Mouse (Mus musculus) heart, postnatal 10 days (tissue): ENCODE measurements around the gene Hecw1. TPM values are rescaled to one million over a fixed set of nuclear protein-coding genes. Genes with fewer than 3 reads are reported as not detected.
A peak's percentile ranks its signal among the peaks of the same experiment; 100 is the strongest.
"Not testable (repeated sequence)": the region's sequence is repeated elsewhere in the genome, so short reads cannot be mapped to it uniquely, and the experiment has no call there.

Experiments used
- DNase-seq, 2 experiments: peaks; one replicate each; pipeline ENCODE4 v3.0.0; 2021
- intact Hi-C: fragments of 180-260 bp; cut with DNase I; formaldehyde crosslinking; loops from one replicate; pipeline ENCODE4 v1.15.1; 2025
- total RNA-seq, 2 experiments: library from RNA; stranded (reverse); gene quantifications; 2 replicates each; pipeline ENCODE4 v1.2.3; 2021

Hecw1 gene
- total RNA-seq, 2 experiments from 2014 or later, result 0.97 to 1.1 TPM

DNA sequence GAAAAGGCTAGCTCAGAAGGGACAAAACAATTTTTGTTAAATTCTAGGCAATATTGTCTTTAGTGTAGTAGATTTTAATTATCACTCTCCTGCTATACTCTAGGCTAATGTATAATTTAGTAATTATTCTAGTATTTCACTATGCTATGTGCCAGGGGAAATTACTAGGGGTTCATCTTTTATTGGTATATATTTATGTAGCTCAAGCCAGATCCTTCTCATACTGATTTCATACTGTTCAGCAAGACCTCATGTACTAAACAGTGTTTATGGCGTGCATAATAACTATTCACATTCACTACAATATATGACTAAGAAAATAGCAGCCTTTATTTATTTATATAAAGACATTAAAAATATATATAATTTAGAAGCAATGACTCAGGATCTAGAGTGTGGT lies 109.6 kb downstream of the Hecw1 start:
- no peak for DNase-seq
- intact Hi-C loops, result no loop called here

DNA sequence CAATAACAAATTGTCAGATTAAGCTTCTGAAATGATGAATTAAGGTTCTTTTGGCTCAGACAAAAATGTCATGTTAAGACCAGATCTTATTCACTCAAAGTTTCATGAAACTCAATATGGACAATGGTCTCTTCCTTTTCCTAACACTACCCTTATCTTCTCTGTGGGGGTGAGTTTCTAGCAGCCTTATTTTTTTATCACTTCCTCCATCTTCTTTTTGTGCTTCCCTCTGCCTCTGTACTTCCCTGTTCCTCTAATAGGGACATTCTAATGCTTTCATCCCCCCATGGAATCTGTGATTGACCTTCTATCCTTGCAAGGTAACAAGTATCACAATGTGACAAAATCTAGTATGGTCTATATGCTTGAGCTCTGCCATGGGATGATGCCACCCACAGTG lies 148.6 kb downstream of the Hecw1 start:
- intact Hi-C loops, result no loop called here
- no peak for DNase-seq

DNA sequence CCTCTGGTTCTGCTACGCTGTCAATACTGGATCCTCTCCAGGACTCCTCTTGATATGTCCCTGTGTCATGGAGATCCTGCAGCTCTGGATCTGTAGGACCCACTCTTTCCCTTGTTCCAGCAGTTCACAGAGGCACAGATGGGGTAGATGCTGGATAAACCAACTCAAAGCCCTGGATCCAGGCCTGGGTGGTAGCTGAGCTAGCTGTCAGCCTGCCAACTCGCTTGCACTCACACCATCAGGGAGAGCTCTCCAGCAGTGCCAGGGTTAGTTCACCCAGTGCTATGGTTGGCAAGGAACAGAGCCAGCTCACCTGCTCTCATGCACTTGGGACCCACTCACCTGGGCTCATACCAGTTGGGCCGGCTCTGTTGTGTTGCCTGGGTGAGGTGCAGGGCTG lies 157.5 kb downstream of the Hecw1 start:
- intact Hi-C loops, result no loop called here
- DNase-seq, result no peak

DNA sequence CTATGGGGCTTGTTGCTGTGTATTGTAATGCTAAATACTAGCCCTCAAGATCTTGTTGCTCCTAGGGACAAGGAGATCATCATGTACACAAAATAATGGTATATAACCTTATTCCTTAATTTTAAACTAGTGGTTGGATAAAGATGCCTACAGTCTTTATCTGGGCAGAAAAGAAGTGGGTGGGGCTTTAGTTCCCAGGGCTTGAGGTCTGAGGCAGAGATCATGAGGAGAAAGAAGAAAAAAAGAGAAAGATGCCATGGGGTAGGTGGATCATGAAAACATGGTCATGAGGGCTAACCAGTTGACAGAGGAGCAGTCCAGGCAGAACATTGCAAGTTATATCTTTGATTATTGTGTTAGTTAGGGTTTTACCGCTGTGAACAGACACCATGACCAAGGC lies 195.8 kb downstream of the Hecw1 start:
- DNase-seq, result no peak
- intact Hi-C loops, result no loop called here

DNA sequence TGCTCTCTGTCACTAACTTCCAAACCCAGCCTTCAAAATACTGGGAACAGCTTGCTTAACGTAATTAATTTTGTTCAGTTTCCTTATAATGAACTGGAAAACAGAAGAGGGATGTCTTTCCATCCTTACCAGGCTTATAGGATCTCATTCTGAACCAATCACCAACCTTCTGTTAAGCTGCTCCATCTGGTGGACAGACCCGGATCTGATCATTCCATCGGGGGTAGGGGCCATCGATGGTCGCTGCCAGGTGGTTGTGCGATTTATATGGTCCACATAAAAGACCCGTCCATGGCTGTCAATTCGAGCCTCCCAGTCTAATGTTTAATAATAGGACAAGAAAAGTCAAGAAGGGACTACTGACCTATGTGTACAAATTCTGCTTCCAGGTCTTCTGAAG lies 216.4 kb downstream of the Hecw1 start:
- no peak for DNase-seq
- intact Hi-C loops, result no loop called here

DNA sequence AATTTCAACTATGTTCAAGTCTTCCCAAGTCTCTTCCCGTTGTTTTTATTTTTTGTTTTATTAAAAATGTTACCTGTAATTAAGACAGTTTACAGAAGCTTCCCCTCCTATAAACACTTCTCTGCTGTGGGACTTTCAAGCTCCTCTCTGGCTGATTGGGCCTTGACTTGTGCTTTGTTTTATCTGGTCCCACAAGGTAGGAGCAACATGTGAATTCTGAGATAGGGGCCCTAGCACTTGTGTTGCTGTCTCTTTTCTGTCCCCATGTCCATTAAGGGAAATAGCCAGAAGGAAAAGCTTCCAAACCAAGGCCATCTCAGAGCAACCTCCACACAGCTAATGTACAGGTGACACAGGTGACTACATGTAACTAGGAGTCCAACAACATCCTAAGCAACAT lies 218.9 kb downstream of the Hecw1 start:
- intact Hi-C loops, result no loop called here
- DNase-seq, result no peak

DNA sequence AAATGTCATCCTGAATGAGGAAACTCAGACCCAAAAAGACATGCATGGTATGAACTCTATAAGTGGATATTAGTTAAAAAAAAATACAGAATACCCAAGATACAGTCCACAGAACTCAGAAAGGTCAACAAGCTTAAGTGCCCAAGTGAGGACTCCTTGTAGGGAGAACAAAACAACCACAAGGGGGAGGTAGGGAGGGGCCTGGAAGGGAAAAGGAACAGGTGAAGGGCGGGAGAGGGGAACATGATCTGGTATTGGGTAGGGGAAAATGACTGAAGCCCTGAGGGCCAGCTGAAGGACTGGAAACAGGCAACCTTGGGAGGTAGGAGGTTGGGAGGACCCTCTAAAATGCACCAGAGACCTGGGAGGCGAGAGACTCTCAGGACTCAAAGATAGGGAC lies 220.1 kb downstream of the Hecw1 start:
- intact Hi-C loops, result no loop called here
- DNase-seq, result no peak

DNA sequence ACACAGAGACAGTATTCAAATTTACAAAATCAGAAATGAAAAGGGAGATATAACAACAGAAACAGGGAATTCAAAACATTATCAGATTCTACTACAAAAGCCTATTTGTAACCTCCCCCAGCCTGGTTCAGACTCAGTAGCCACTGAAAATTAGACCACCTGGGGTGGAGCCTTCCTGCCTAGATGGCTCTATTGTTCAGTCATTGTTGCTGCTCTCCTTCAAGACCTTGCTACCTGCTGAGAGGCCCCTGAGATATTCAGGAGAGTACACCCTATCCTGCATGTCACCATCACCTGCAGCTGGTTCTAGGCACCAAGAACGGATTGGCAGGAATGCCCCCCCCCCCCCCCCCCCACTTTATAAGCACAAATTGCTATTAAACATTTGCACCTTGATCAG lies 233.0 kb downstream of the Hecw1 start:
- intact Hi-C loops, result no loop called here
- no peak for DNase-seq

DNA sequence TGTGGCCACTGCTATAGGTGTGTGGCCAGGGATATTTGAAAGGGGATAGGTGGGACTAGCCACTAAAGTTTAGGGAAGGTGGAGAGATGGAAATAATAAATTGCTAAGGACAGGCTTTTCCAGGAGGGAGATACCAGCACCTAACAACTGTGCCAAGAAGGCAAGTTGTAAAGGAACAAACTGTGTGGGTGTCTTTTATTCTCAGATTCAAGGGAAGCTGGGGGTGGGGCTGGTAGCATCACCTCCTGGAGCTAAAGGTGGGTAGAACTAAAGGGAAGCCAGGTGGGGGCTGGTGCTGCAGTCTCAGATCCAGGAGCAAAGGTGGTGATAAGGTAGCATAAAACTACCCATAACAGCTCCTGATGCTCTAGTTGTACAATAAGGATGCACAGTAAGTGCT lies 251.6 kb downstream of the Hecw1 start:
- intact Hi-C loops, result no loop called here
- DNase-seq, result no peak

DNA sequence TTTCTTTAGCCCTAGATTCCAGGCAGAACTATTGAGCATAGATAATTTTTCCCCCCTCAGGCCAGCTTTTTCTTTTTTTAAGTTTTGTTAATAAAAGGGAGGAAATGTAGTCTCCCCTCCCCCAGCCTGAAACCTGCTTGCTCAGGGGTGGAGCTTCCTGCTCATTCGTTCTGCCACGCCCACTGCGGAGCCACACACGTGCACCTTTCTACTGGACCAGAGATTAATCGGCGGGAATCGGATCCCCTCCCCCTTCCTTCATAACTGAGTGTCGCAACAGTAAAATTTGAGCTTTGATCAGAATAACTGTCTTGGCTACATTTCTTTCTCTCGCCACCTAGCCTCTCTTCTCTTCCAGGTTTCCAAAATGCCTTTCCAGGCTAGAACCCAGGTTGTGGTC lies 262.1 kb downstream of the Hecw1 start:
- intact Hi-C loops, DNase-seq: not testable (repeated sequence)

DNA sequence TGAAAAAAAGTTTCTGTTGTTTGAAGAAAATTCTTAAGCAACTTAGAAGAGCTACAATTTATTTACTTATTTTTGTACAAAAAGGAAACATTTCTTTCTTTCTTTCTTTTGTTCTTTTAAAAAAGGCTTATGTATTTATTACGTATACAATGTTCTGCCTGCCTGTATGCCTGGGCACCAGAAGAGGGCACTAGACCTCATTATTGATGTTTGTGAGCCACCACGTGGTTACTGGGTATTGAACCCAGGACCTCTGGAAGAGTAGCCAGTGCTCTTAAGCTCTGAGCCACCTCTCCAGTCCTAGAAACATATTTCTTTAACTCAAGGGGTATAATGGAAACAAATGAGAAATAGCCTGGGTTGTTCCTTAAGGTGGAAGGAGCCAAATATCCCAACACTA lies 277.1 kb downstream of the Hecw1 start:
- intact Hi-C loops, result no loop called here
- no peak for DNase-seq

DNA sequence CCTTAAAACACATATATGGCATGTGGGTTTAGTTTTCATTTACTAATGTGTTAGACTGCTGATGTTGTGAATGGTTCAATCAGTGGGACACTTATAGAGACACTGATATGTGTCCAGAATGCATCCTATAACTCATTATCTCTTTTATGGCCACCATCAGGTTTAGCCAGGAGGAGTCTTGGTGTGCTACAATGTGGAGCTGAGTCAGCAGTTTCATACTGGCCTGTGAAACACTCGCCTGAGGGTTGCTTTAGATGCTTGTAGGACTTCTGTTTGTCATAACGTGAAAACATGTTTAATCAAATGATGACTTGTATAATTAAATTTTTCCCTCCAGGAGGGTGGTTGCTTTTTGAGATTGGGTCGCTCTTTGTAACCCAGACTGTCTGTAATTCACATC lies 343.4 kb downstream of the Hecw1 start:
- no peak for DNase-seq
- intact Hi-C loops, result loop anchor here (2.0 to 10.0 kb wide), 3 partner anchors 115 to 292 kb away; partner anchors contain the start of genes Arid4b and Ggps1

DNA sequence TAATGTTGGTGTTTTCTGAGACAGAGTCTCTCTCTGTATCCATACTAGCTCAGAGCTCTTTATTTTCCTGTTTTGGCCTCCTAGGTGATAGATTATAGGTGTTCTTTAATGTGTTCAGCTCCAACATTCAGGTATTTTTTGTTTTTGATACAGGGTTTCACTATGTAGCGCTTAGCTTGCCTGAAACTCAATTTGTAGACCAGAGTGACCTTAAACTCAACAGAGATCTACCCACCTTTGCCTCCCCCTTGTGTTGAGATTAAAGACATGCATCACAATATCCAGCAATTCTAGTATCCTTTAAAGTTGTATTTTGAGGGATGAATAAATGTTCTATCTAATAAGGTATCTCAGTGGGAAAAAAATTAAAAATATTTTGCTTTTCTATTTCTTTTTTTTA lies 345.0 kb downstream of the Hecw1 start:
- intact Hi-C loops, result loop anchor here (2.0 to 10.0 kb wide), 2 partner anchors 113 to 171 kb away; partner anchors contain the start of genes Arid4b and Ggps1
- DNase-seq, result peak; percentile 22 to 24

Other genes starting within 250 kb of the Hecw1 start
- gene Mrpl32, start 89.9 kb upstream of the Hecw1 start, total RNA-seq, result 10 to 100 TPM; 43.7 to 51.0 TPM
- gene Psma2, start 90.0 kb upstream of the Hecw1 start, total RNA-seq, result 10 to 100 TPM; 58.0 to 61.5 TPM
- gene AW209491, start 106.9 kb upstream of the Hecw1 start, total RNA-seq, result 10 to 100 TPM; 11.2 to 13.9 TPM